Mouse (Mus musculus) hindbrain, embryonic 10.5 days (tissue): ENCODE results near the gene Pfkm. TPM values are rescaled to one million over a fixed set of nuclear protein-coding genes. Genes with fewer than 3 reads are reported as not detected.

Experiments used
- DNase-seq: peaks from one replicate; pipeline ENCODE4 v3.0.0-alpha.2; 2017; ENCODE audit warnings: low spot score
- H3K27ac ChIP-seq: fragments of 300-500 bp; sonication (generic); 2 replicates; pipeline ENCODE4 v1.5.1; 2016; ENCODE audit warnings: mild to moderate bottlenecking, moderate library complexity
- H3K27me3 ChIP-seq: fragments of 300-500 bp; sonication (generic); 2 replicates; pipeline ENCODE4 v1.6.1; 2016; ENCODE audit warnings: mild to moderate bottlenecking; ENCODE audit not compliant: poor library complexity, insufficient read depth, severe bottlenecking
- H3K36me3 ChIP-seq: fragments of 300-500 bp; sonication (generic); 2 replicates; pipeline ENCODE4 v1.6.1; 2016; ENCODE audit warnings: mild to moderate bottlenecking, moderate library complexity
- H3K4me1 ChIP-seq: fragments of 300-500 bp; sonication (generic); replicated peaks from 2 replicates; pipeline ENCODE4 v1.6.1; 2016; ENCODE audit warnings: mild to moderate bottlenecking
- H3K4me3 ChIP-seq: fragments of 300-500 bp; sonication (generic); 2 replicates; pipeline ENCODE4 v1.5.1; 2016; ENCODE audit warnings: mild to moderate bottlenecking, moderate library complexity
- H3K9me3 ChIP-seq: fragments of 300-500 bp; sonication (generic); 2 replicates; pipeline ENCODE4 v1.6.1; 2016; ENCODE audit warnings: mild to moderate bottlenecking, moderate library complexity
- WGBS: fragments of 180-500 bp; shearing (Covaris S2); methylation state at CpG from one replicate; pipeline ENCODE4 v1.1.7; 2016; 5-methylcytosine and 5-hydroxymethylcytosine counted together
- polyA plus RNA-seq: library from polyadenylated mRNA; unstranded; fragments of >200 nt; fragmentation: Nextera tagmentation; extraction: Ambion mirVana; gene quantifications from 2 replicates; pipeline ENCODE4 v1.2.1, GENCODE M21; 2016

Pfkm gene
- polyA plus RNA-seq, 1 experiment from 2014 or later: 37.9 TPM

- no peak for DNase-seq
- peaks cover 97% of the 10 kb centered on the region for H3K36me3 ChIP-seq
- 92% methylated on average over 15 of the region's 15 CpGs for WGBS
- no peaks in the 10 kb centered on the region for H3K9me3 ChIP-seq
- no peaks in the 10 kb centered on the region for H3K27me3 ChIP-seq
- H3K27ac ChIP-seq: no peak overlapping the region
- peaks cover 6% of the 10 kb centered on the region; the same call in 1 of the 2 replicates for H3K4me1 ChIP-seq
- no peak overlapping the region for H3K4me3 ChIP-seq
Measured at GRCm38 (mm10) chr15:98131942-98132655, 39.7 kb downstream of the Pfkm start.

DNA sequence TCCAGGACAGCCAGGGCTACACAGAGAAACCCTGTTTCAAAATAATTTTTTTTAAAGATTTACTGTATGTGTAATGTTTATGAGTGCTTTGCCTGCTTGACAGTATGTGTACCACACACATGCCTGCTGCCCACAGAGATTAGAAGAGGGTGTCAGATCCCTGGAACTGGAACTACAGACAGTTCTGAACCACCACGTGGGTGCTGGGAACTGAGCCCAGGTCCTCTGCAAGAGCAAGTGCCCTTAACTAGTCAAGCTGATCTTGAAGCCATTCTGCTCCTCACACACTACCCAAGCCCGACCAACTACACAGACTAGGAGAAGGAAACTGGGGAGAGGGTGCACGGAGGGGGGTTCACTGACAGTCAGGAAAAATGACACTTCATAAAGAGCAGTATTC is 41.1 kb downstream of the Pfkm start:
- no peak for DNase-seq
- no peaks in the 10 kb centered on the region for H3K27me3 ChIP-seq
- 92% methylated on average over 3 of the region's 3 CpGs for WGBS
- no peak overlapping the region for H3K4me3 ChIP-seq
- peaks cover 6% of the 10 kb centered on the region; the same call in 1 of the 2 replicates for H3K4me1 ChIP-seq
- H3K27ac ChIP-seq: no peak overlapping the region
- H3K9me3 ChIP-seq: no peaks in the 10 kb centered on the region
- H3K36me3 ChIP-seq: peaks cover 98% of the 10 kb centered on the region

GRCm38 (mm10) chr15:98134034-98134433 is 41.6 kb downstream of the Pfkm start:
- Histone ChIP-seq H3K9me3 (no peaks in the 10 kb centered on the region), H3K27me3 (no peaks in the 10 kb centered on the region), H3K36me3 (peaks cover 97% of the 10 kb centered on the region), H3K4me1 (peaks cover 3% of the 10 kb centered on the region; the same call in 1 of the 2 replicates), H3K27ac (no peak overlapping the region), H3K4me3 (no peak overlapping the region)
- 89% methylated on average over 4 of the region's 4 CpGs for WGBS
- DNase-seq: no peak

- Histone ChIP-seq H3K9me3 (no peaks in the 10 kb centered on the region), H3K4me3 (no peak overlapping the region), H3K27me3 (no peaks in the 10 kb centered on the region), H3K36me3 (peaks cover 97% of the 10 kb centered on the region), H3K4me1 (no peaks in the 10 kb centered on the region), H3K27ac (no peak overlapping the region)
- WGBS: 70% methylated on average over 3 of the region's 3 CpGs
- DNase-seq: no peak
Measured at GRCm38 (mm10) chr15:98134666-98135065, 42.3 kb downstream of the Pfkm start.

DNA sequence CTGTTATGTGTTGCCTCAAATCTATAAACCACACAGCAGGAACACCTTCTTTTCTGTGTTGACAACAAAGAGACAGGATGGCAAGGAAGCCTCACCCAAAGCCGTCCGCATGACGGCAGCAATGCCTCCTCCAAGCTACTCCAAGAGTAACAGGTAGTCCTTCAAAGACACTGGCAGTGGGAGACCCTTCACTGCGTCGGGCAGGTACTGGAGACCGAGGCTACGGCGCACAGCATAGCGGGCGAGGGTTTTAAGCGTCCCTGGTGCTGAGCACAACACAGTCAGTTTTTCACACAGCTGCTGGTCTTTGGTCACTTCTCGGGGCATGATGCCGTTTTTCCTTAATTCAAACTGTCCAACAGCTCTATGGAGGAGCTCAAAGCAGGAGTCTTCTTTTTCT is 43.3 kb downstream of the Pfkm start:
- 92% methylated on average over 13 of the region's 13 CpGs for WGBS
- Histone ChIP-seq H3K4me3 (no peak overlapping the region), H3K27me3 (no peaks in the 10 kb centered on the region), H3K9me3 (no peaks in the 10 kb centered on the region), H3K4me1 (no peaks in the 10 kb centered on the region), H3K36me3 (peaks cover 97% of the 10 kb centered on the region), H3K27ac (no peak overlapping the region)
- DNase-seq: no peak

GRCm38 (mm10) chr15:98136871-98137270 is 44.5 kb downstream of the Pfkm start:
- WGBS: 92% methylated on average over 9 of the region's 9 CpGs
- H3K36me3 ChIP-seq: peaks cover 98% of the 10 kb centered on the region
- no peak for DNase-seq
- H3K27me3 ChIP-seq: no peaks in the 10 kb centered on the region
- H3K9me3 ChIP-seq: no peaks in the 10 kb centered on the region
- no peak overlapping the region for H3K4me3 ChIP-seq
- H3K4me1 ChIP-seq: no peaks in the 10 kb centered on the region
- no peak overlapping the region for H3K27ac ChIP-seq

DNA sequence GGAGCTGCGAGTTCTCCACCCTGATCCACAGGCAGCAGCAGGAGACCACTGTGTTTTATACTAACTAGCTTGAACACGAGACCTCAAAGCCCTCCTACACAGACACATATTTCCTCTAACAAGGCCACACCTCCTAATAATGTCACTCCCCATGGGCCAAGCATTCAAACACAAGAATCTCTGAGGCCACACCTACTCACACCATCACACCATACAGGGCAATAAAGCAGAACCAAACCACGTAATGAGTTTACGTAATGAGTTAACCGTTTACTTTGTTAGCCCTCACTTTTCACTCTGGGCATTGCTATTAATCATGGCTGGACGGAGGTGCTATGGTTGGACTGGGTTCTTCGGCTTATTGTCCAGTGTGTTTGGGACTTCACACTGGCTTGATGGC is 47.4 kb downstream of the Pfkm start:
- no peak for DNase-seq
- no peaks in the 10 kb centered on the region for H3K9me3 ChIP-seq
- peaks cover 77% of the 10 kb centered on the region for H3K36me3 ChIP-seq
- no peak overlapping the region for H3K4me3 ChIP-seq
- H3K27me3 ChIP-seq: no peaks in the 10 kb centered on the region
- 92% methylated on average over 7 of the region's 7 CpGs for WGBS
- no peak overlapping the region for H3K27ac ChIP-seq
- H3K4me1 ChIP-seq: peaks cover 7% of the 10 kb centered on the region

DNA sequence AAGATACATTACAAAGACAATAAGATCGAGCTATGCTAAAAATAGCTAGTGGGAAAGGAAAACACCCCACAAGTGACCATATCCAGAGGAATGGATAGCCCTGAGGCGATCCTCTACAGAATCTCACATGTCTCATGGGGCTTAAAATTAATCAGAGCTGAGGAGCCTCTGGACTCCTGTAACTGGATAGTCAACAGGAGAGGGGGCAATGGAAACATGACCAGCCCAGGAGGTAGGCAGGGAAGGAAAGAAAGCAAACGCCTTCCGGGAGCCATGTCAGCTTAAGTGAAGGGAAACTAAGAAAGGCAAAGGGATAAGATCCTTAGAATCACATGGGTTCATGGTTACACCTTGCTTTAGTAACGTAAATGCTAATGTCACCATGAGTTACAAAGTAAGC is 48.4 kb downstream of the Pfkm start:
- peaks cover 15% of the 10 kb centered on the region for H3K4me1 ChIP-seq
- H3K27me3 ChIP-seq: no peaks in the 10 kb centered on the region
- H3K4me3 ChIP-seq: no peak overlapping the region
- no peaks in the 10 kb centered on the region for H3K9me3 ChIP-seq
- DNase-seq: no peak
- peaks cover 67% of the 10 kb centered on the region for H3K36me3 ChIP-seq
- 93% methylated on average over 5 of the region's 5 CpGs for WGBS
- H3K27ac ChIP-seq: no peak overlapping the region

GRCm38 (mm10) chr15:98142515-98142914 is 50.1 kb downstream of the Pfkm start:
- Histone ChIP-seq H3K4me1 (peaks cover 19% of the 10 kb centered on the region), H3K27me3 (no peaks in the 10 kb centered on the region), H3K27ac (no peak overlapping the region), H3K4me3 (no peak overlapping the region), H3K36me3 (peaks cover 50% of the 10 kb centered on the region), H3K9me3 (no peaks in the 10 kb centered on the region)
- 81% methylated on average over 10 of the region's 10 CpGs for WGBS
- DNase-seq: no peak

- H3K36me3 ChIP-seq: peaks cover 27% of the 10 kb centered on the region
- H3K27ac ChIP-seq: peak overlapping the region; percentile 94
- H3K9me3 ChIP-seq: no peaks in the 10 kb centered on the region
- peak; percentile 60 for DNase-seq
- WGBS: under 1% methylated on average over 36 of the region's 36 CpGs
- no peaks in the 10 kb centered on the region for H3K27me3 ChIP-seq
- H3K4me1 ChIP-seq: peaks cover 19% of the 10 kb centered on the region
- peak overlapping the region; percentile 86 for H3K4me3 ChIP-seq
Measured at GRCm38 (mm10) chr15:98144861-98145507, 52.6 kb downstream of the Pfkm start.

DNA sequence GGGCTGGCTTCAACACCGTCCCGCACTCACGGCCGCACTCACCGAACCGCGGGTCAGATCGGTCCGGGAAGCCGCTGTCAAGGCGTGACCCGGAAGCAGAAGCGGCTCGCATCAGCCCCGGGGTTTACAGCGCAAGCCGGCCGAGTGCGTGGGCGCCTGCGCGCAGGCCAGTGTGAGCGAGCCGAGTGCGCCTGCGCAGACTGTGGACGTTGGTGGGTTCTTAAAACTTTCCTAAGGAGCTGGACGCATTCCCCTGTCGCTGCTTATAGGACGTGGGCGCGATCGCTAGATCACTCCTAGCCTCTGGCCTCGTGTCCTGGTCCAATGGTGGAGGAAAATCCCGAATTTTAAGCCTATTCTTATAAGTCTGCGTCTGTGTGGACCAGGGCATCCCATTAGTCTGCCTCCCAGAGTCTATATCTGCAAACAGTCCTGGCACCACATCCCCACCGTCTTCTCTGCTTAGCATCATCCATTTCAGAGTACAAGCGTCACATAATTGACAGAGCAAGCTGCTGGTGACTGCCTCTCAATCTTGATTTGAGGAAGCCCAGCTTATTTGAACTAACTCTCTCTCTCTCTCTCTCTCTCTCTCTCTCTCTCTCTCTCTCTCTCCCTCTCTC is 53.3 kb downstream of the Pfkm start:
- no peaks in the 10 kb centered on the region for H3K9me3 ChIP-seq
- H3K36me3 ChIP-seq: peaks cover 20% of the 10 kb centered on the region
- WGBS: 1% methylated on average over 38 of the region's 38 CpGs
- H3K27me3 ChIP-seq: no peaks in the 10 kb centered on the region
- peak overlapping the region; percentile 94 for H3K27ac ChIP-seq
- peak; percentile 93 for DNase-seq
- H3K4me1 ChIP-seq: peaks cover 19% of the 10 kb centered on the region
- peak overlapping the region; percentile 86 for H3K4me3 ChIP-seq

DNA sequence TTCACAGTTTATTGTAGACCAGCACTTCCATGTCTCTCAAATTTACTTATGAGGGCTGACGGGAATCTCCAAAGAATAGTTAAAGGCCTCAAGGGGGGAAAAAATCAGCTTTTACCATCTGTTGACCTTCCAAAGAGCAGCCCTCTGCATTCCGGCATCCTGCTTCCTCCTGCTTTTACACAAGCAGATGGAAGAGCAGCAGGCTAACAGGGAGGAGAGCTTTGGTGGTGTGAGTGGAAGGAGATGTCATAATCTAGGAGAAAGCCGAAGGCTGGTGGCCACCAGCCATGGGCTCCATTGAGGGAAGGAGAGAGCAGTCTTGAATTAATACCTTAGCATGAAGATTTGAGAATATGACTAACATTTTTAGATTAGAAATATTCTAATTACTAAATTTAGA is 56.0 kb downstream of the Pfkm start:
- no peak overlapping the region for H3K4me3 ChIP-seq
- H3K27me3 ChIP-seq: no peaks in the 10 kb centered on the region
- no peaks in the 10 kb centered on the region for H3K9me3 ChIP-seq
- H3K27ac ChIP-seq: no peak overlapping the region
- 88% methylated on average over 3 of the region's 3 CpGs for WGBS
- no peak for DNase-seq
- peaks cover 21% of the 10 kb centered on the region for H3K4me1 ChIP-seq
- H3K36me3 ChIP-seq: no peaks in the 10 kb centered on the region

DNA sequence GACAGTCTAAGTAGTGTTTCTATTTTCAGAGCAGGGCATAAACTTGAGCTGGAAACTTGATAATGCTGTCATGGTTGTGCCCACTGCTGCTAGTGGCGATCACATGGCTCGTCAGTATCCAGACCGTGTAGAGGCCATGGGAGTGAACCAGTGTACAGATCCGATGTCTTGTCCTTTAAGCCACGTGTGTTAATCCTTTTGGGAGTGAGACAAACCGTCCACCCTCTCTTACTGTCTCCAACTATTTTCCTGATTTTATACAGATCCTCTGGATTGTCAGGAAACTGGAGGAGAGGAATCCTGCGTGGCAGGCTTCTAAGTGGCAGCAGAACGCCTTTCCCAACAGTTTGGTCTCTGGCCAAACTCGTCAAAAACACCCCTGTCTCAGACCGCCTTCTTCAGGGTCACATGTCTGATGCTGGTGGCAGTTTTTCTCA is 56.8 kb downstream of the Pfkm start:
- H3K27me3 ChIP-seq: no peaks in the 10 kb centered on the region
- H3K9me3 ChIP-seq: no peaks in the 10 kb centered on the region
- no peaks in the 10 kb centered on the region for H3K36me3 ChIP-seq
- H3K27ac ChIP-seq: no peak overlapping the region
- peaks cover 21% of the 10 kb centered on the region for H3K4me1 ChIP-seq
- no peak overlapping the region for H3K4me3 ChIP-seq
- WGBS: 83% methylated on average over 10 of the region's 10 CpGs
- DNase-seq: no peak
